Comparison of ENCODE assay signal across 28 mouse cellular contexts in the genomic region with DNA sequence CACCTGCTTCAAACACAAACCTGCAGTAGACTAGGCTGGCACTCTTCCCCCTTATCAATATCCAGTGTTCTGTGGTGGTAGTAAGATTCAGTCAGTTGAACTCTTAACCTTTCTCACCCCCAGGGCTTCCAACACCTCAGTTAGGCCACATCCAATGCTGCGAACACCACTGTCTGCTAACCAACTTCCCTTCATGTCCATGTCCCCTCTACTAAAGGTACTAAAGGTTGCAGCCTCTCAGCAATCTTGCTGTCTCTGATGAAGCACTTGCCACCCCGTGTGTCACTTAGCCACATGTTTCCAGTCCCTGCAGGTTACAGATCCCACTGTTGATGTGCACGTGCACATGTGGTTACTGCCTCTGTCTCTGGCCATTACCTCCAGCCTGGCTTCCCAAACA. TPM values are rescaled to one million over a fixed set of nuclear protein-coding genes. Genes with fewer than 3 reads are reported as not detected.
"Had no signal": no experiment of that assay in that cellular context is flagged by ENCODE, and none has a peak within 500 bp of the region (broad histone marks: within the 10 kb centered on the region; RNA-seq: fewer than 3 reads in every experiment).

No protein-coding gene starts in this region.

- H3K4me1 ChIP-seq: limb, embryonic 10.5 days; limb, embryonic 13.5 days; liver, embryonic 12.5 days; liver, embryonic 15.5 days; megakaryocyte, embryonic 14.5 days; midbrain, embryonic 12.5 days; midbrain, embryonic 15.5 days; neural tube, embryonic 13.5 days had no signal

- H3K4me3 ChIP-seq: limb, embryonic 10.5 days; limb, embryonic 13.5 days; liver, embryonic 12.5 days; liver, embryonic 15.5 days; lung, embryonic 15.5 days; megakaryocyte, embryonic 14.5 days; midbrain, embryonic 12.5 days; midbrain, embryonic 15.5 days; neural tube, embryonic 13.5 days had no signal

- H3K4me2 ChIP-seq: limb, embryonic 13.5 days; liver, embryonic 12.5 days; liver, embryonic 15.5 days; lung, embryonic 15.5 days; midbrain, embryonic 12.5 days; midbrain, embryonic 15.5 days; neural tube, embryonic 13.5 days had no signal

- H3K27ac ChIP-seq: limb, embryonic 10.5 days; limb, embryonic 13.5 days; liver, embryonic 12.5 days; liver, embryonic 15.5 days; lung, embryonic 15.5 days; midbrain, embryonic 12.5 days; midbrain, embryonic 15.5 days; neural tube, embryonic 13.5 days; stomach, postnatal 0 days had no signal

- H3K27me3 ChIP-seq: limb, embryonic 13.5 days; liver, embryonic 12.5 days; liver, embryonic 15.5 days; lung, embryonic 15.5 days; midbrain, embryonic 12.5 days; midbrain, embryonic 15.5 days; neural tube, embryonic 13.5 days had no signal

- H3K9me3 ChIP-seq: limb, embryonic 10.5 days; limb, embryonic 13.5 days; liver, embryonic 12.5 days; liver, embryonic 15.5 days; lung, embryonic 15.5 days; megakaryocyte, embryonic 14.5 days; midbrain, embryonic 12.5 days; midbrain, embryonic 15.5 days; neural tube, embryonic 13.5 days had no signal

- H3K36me3 ChIP-seq: limb, embryonic 10.5 days; limb, embryonic 13.5 days; liver, embryonic 12.5 days; liver, embryonic 15.5 days; lung, embryonic 15.5 days; midbrain, embryonic 12.5 days; midbrain, embryonic 15.5 days; neural tube, embryonic 13.5 days had no signal

- ATAC-seq: inflammation-experienced regulatory T-cells, adult 6 months; intestine, embryonic 16.5 days; liver, embryonic 12.5 days; midbrain, embryonic 15.5 days had no signal

- H3K9ac ChIP-seq: limb, embryonic 13.5 days; liver, embryonic 12.5 days; liver, embryonic 15.5 days; lung, embryonic 15.5 days; midbrain, embryonic 12.5 days; midbrain, embryonic 15.5 days; neural tube, embryonic 13.5 days had no signal

- DNase-seq: kidney, adult 18-20 months; kidney, adult 9 months; kidney, postnatal 14 days; kidney, postnatal 4 days; layer of hippocampus, adult 9-11 months; liver; lung, adult 18-20 months; lung, postnatal 10 days; lung, postnatal 36 days; retina, postnatal 1 day; right cerebral cortex, postnatal 25 days; spleen, adult 18-20 months had no signal

RNA-seq across cellular contexts. Expression of a gene that starts 42.5 kb away (rescaled TPM):
- total RNA-seq: layer of hippocampus, adult 18-20 months; layer of hippocampus, postnatal 25 days; left cerebral cortex, adult 8-10 months; left cerebral cortex, postnatal 14 days had no signal
